Mouse (Mus musculus): ENCODE results near the gene Il6ra.
"Not testable (repeated sequence)": the region's sequence is repeated elsewhere in the genome, so short reads cannot be mapped to it uniquely, and the experiment has no call there.

Il6ra gene

GRCm38 (mm10) chr3:89875021-89875420, 38.0 kb downstream of the Il6ra start:
- DNase-seq: no peak

GRCm38 (mm10) chr3:89874076-89874475, 38.9 kb downstream of the Il6ra start:
- no peak for DNase-seq

- DNase-seq: no peak
These were observed 40.3 kb downstream of the Il6ra start for GRCm38 (mm10) chr3:89872684-89873083.

- DNase-seq: no peak
These were observed 40.8 kb downstream of the Il6ra start for GRCm38 (mm10) chr3:89872209-89872608.

- DNase-seq: no peak
These were observed 41.6 kb downstream of the Il6ra start for GRCm38 (mm10) chr3:89871339-89871914.

GRCm38 (mm10) chr3:89870472-89871271, 42.3 kb downstream of the Il6ra start:
- DNase-seq: no peak

- DNase-seq: no peak
These were observed 43.4 kb downstream of the Il6ra start for GRCm38 (mm10) chr3:89869556-89869955.

GRCm38 (mm10) chr3:89868956-89869355, 44.0 kb downstream of the Il6ra start:
- DNase-seq: no peak

GRCm38 (mm10) chr3:89868357-89868756, 44.6 kb downstream of the Il6ra start:
- no peak for DNase-seq

DNA sequence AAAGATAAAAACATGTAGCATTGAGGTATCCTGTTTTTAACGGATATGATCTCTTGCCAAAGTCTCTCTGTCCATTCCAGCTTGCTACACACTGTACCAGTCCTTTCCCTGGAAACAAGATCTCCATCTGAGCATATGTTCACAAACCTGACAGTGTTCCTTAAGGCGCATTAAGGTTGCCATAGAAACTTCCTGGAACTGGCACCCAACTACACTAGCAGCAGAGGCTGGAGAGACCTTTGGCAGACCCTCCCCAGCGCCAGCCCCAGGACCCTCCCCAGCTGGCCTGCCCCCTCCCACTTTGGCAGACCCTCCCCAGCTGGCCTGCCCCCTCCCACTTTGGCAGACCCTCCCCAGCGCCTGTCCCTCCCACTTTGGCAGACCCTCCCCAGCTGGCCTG, 45.3 kb downstream of the Il6ra start:
- DNase-seq: no peak

DNA sequence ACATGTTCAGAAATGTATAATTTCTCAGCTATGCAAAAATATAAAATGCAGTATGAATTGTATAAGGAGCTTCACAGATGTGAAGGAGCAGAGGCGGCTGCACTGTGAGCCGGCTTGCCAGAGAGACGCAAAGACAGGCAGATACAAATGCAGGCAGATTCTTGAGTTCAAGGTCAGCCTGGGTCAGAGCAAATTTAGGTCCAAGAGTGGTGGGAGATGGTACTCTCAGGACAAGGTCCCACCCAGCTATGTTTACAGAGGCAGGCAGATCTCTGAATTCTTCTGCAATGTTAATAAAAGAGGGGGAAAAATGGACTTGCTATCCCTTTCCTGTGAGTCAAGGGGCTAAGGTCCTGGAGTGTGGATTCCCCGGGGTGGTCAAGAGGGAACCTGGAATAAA, 47.2 kb downstream of the Il6ra start:
- DNase-seq: no peak

DNA sequence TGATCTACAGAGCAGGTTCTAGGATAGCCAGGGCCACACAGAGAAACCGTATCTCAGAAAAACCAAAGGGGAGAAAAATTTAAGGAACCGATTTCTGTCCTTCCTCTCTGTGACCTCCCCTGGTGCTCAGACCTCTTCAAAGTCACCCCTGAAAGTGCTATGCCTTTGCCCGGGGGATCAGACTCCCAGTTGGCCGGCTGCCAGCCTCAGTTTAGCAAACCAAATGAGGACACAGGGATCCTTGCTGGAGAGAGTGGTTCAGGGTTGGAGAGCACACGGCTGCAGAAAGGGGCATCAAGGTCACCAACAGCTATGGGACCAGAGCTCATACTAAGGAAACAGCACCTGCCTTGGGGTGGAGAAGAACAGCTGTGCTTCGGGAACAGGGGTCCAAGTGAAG, 48.0 kb downstream of the Il6ra start:
- DNase-seq: no peak

DNA sequence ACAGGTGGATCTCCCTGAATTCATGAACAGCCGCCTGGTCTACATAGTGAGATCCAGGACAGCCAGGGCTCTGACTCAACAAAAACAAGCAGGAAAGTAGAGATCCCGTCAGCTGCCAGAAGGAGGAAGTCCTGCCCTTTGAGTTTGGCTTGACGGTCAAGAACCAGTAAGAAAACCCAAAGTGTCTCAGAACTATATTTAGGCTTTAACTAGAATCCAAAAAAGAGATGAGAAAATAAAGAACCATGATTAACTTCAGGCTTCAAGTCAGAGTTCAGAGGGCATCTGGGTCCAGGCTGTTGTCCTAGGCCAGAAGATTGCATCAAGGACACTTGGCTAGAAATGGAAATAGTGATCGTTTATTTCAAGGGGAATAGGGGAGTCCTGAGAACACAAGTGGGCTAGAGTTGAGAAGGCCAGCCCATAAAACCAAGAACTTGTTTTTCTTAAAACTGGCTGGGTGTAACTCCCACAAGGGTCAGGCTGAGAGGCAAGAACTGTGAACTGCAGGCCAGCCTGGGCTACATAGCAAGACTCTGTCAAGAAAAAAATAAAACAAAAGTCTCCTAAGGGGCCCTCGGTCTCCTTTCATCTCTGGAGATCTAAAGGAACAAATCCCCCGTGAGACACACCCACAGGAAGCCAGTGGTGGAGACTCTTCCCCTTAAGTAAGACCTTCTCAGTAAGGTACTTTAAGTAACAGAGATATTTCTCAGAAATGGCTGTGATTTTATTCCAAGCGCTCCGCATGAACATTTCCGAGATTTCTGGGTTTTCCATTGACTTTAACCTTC, 49.1 kb downstream of the Il6ra start:
- no peak for DNase-seq

- DNase-seq: not testable (repeated sequence)
These were observed 49.7 kb downstream of the Il6ra start for GRCm38 (mm10) chr3:89863276-89863675.

GRCm38 (mm10) chr3:89862182-89862761, 50.7 kb downstream of the Il6ra start:
- no peak for DNase-seq

- DNase-seq: no peak
These were observed 51.9 kb downstream of the Il6ra start for GRCm38 (mm10) chr3:89861070-89861469.

GRCm38 (mm10) chr3:89860343-89860742, 52.7 kb downstream of the Il6ra start:
- DNase-seq: no peak

GRCm38 (mm10) chr3:89859936-89860335, 53.1 kb downstream of the Il6ra start:
- no peak for DNase-seq

GRCm38 (mm10) chr3:89858888-89859287, 54.1 kb downstream of the Il6ra start:
- DNase-seq: no peak

DNA sequence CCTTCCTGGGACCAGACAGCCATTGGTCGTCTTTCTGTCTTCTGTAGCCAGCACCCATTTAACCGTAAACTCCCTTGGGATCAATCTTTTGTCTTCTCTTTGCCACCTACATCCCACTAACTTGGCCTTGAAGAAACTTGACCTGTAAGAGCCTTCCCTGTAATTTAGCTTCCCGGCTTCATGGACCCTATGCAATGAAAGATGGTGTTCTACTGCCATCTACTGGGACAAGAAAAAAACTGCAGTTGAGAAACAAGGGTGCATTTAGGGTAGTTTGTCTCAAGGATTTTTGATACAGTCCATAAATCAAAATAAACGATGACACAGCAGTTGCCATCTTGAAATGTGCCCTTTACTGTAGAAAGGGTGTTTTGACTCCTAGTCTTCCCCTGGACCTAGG, 54.9 kb downstream of the Il6ra start:
- DNase-seq: no peak

GRCm38 (mm10) chr3:89857353-89857752, 55.6 kb downstream of the Il6ra start:
- DNase-seq: no peak

DNA sequence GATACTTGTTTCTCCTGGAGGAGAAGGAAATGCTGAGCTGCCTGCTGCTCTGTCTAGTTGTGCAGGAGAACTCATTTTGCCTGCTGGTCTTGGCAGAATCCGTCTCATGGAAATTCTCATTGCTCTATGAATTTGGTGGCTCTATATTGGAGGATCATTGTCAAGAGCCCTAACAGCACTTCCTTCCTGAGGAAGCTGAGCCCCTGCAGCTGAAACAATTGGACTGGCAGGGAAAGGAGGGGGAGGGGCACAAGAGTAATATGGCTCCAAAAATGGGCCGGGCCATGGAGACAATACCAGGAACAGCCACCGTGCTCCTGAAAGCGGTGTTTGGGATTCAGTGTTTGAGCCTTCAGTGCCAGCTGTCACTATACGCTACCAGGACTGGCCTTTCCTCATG, 59.2 kb downstream of the Il6ra start:
- DNase-seq: no peak

- no peak for DNase-seq
These were observed 64.9 kb downstream of the Il6ra start for GRCm38 (mm10) chr3:89848083-89848482.

DNA sequence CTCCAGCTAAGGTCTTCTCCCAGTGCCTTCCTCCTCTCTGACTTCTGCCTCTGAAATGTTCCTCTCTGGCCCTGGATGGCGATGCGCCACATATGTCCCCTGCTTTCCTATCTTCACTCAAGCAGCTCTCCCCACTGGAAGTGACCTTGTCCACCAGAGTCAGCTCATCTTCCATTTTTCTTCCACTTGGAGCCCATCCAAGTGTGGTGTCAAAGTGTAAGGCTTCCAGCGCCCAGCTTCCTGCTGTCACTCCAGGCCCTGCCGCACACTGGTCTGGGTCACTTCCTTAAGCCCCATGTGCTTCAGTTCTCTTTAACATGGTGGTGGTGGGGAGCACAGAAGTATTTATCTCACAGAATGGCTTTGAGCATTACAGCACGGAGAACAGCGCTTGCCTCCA, 65.4 kb downstream of the Il6ra start:
- no peak for DNase-seq

Data from cerebellum, adult 11-12 months (tissue).